Mouse (Mus musculus): ENCODE results near the gene Ccdc184. TPM values are rescaled to one million over a fixed set of nuclear protein-coding genes. Genes with fewer than 3 reads are reported as not detected.

Gene Ccdc184
- total RNA-seq, 2 experiments from 2014 or later, result not detected

DNA sequence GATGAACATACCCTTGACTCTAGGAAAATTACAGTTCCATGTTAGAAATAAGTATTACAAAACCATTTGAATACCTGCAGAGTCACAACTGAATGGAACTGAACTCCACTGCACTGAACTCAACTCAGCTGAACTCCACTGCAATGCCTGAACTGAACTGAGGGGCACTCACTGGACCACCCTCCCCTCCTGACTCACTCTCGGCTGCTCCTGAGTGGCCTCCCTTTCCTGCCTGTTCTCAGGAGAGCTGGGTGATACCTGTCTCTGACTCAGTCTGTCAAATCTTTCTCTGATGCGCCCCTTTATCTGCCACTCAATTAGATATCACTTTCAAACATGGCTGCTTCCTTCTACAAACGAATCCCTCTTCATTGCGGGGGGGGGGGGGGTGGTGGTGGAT is 12.8 kb upstream of the Ccdc184 start:
- intact Hi-C loops (cut with DNase I), result loop anchor here (2.0 kb wide), 1 partner anchor 65 kb away; no protein-coding TSS in a partner anchor
- DNase-seq, result no peak

DNA sequence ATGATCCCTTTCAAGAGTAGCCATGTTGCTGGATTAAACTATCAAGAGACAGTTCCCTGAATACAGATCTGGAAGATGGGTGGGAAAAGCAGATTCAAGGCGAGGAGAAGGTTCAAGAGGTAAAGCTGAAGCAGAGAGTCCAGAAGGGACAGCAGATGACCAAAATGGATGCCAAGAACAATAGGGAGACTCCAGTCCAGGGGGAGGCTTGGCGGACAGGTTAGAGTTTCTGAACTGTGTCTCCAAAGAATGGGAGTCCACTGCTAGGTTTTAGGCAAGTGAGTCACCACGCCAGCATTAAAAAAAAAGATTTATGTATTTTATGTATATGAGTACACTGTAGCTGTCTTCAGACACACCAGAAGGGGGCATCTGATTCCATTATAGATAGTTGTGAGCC is 12.3 kb upstream of the Ccdc184 start:
- intact Hi-C loops (cut with DNase I), result loop anchor here (2.0 kb wide), 1 partner anchor 66 kb away; no protein-coding TSS in a partner anchor
- DNase-seq, result no peak

DNA sequence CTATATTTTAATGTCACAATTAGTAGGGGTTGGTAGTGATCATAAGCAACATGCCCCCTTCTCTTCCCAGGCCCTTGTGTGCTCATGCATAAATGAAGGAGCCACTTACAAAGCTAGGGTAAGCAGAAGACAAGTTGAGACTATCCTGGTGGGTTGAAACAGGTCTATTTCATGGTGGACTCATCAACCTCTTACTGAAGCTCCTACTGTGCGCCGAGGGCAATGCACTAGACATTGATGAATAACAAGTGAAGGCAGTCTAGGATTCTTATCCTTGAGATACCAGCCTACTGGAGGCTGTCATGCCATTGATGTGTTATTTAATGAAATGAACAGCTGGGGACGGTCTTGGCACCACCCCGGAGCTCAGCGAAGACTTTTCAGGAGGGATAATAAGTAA is 11.7 kb upstream of the Ccdc184 start:
- DNase-seq, result no peak
- intact Hi-C loops (cut with DNase I), result loop anchor here (2.0 kb wide), 1 partner anchor 66 kb away; no protein-coding TSS in a partner anchor

DNA sequence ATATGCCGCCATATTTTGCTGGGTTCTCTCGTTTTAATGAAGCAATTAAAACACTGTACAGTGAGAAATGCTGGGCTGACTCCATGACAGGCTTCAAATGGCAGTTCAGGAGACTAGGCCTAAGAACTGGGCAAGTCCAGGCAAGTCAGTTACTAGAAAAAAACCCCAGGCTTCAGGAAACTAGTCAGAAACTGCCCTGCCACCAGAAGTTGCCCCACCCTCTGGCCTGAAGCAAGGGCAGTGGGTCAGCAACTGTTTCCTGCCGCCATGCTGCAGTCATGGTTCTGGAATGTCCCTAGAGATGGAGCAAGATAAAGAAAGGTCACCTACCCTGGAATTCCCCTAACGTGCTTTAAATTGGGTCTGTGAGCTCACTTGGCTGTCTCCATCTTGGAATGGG is 11.0 kb upstream of the Ccdc184 start:
- intact Hi-C loops (cut with DNase I), result loop anchor here (2.0 kb wide), 1 partner anchor 67 kb away; no protein-coding TSS in a partner anchor
- no peak for DNase-seq

DNA sequence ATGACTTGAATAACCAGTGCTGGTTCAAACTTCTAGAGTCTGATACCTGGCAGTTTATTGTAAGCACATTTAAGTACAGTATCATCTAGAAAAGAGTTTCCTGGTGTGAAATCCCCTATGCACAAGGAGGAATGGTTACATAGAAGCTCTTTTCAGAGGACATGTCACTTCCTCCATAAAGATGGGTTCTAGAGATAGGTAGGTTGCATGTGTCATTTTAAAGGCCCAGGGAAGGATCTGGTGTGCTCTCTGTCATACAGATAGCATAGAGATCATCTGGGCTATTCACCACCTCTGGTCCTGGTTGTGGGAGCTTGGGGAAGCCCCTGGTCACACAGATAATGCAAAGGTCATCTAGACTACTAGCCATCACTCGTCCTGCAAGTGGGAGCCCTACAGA is 9.7 kb upstream of the Ccdc184 start:
- DNase-seq, result no peak
- intact Hi-C loops (cut with DNase I), result no loop called here

DNA sequence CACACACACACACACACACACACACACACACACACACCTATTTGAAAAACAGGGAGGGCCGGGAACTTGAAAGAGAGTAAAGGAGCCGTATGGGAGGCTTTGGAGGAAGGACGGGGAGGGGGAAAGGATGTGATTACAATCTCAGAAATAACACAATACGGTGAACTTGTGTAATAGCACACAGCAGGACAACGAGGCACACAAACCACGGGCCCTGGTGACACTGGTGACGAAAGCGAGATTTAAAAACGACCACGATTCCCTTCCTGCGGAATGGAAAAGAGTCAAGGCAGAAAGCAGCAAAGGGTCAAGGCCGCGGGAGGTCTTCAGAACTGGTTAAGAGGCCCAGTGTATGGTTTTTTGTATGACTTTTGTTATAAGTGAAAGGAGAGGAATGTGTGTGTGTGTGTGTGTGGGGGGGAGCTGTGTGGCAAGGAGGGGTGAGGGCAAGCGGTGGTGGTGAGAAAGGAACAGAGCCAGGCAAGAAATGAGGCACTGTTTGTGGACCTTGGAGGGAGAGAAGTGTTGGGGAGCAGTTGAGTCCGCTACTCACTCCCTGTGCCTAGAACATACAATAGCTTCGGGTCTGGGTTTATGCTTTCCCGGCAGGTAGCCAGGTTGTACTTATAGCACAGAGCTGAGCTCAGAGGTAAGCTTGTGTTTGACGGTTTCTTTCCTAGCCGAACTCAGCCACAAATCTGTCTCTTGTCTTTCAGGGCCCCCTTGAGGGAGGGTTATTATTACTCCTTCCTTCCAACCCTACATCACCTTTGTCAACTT is 5.7 kb upstream of the Ccdc184 start:
- DNase-seq, result no peak
- intact Hi-C loops (cut with DNase I), result no loop called here

DNA sequence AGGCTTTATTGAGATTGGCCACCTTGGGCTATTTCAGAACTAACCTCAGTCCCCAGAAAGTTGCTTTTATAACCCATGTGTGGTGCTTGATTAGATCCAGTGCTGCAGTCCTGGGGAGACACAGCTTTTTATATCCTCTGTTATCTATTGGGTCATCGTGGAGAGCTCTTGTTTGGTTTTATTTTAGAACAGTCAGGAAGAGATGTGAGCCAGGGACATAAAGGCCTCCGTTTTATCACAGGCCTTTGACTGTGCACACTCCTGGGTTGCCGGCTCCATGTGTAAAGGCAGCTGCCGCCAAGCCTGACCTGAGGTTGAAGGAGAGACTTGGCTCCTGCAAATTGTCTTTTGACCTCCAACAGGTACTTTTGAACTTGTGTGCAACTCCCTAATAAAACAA is 4.4 kb upstream of the Ccdc184 start:
- DNase-seq, result no peak
- intact Hi-C loops (cut with DNase I), result no loop called here

DNA sequence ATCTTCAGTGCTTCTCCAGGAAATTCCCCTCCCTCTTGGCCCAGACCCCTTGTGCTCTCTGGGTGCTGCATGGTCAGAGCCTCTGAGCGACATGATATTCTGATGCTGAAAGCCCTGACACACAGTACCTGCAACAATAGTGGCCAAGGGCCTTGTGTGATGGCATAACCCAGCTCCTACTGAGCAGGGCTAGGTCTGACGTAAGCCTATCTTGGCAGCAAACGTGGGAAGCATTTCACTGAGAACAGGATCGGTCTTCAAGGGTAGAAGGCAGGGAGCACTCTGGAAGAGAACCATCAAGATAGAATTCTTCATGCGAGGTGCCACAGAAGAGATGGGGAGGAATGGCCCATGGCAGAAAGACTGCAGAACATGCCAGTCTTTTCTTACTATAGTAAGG is 1.4 kb upstream of the Ccdc184 start, which contains the start of gene Asb8:
Gene Asb8, minus strand, starts transcription at position 101 of the 400 bp plus-strand sequence.
- intact Hi-C loops (cut with DNase I), result no loop called here
- no peak for DNase-seq

DNA sequence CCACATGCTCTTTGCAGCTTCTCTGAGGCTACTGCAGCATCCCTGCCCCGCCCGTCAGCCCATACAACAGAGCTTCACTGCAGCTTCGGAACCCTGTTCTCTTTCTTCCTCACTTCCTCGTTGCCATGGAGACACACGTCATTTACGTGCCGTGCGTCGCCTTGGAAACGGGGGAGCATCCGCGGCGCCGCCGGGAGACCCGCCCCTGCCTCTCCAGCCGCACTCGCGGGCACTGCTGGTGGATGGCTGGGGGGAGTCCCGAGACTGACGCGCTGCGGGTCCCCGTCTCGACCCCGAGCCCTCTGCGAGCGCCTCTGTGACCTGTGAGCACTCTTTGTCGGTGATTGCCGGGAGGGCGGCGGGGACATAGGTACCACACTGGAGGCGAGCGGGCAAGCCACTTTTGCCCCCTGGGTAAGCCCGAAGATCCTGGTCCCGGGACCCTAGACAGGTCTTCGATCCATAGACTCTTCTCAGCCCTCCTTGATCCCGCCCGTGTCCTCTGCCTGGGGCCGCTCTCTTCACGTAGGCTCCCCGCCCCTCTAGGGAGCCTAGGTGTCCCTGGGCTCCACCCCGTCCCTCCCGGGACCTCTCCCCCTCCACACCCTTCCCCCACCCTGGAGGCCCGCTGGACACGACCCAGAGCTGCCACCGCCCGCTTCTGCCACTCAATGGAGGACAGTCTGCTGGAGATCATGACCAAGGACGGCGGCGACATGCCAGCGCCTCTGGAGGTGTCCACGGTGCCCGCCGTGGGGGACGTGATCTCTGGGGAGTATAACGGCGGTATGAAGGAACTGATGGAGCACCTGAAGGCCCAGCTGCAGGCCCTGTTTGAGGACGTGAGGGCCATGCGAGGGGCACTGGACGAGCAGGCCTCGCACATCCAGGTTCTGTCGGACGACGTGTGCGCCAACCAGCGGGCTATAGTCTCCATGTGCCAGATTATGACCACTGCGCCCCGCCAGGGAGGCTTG is 975 bp downstream of the Ccdc184 start:
- intact Hi-C loops (cut with DNase I), result no loop called here
- no peak for DNase-seq

DNA sequence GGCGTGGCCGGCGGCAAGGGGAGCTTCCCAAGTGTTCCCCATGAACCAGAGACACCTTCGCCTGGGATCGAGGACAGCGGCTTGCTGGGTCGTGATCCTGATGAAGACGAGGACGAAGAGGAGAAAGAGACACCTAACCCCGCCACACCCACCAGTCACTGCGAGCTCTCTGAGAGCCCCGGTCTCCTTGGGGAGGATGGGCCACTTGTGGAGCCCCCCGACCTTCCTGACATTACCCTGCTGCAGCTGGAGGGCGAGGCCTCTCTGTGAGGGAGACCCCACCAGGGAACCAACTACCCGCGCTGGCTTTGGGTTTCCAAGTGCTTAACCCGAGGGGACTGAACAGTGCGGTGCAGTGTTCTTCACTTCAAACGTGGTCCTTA is 1.7 kb downstream of the Ccdc184 start:
- no peak for DNase-seq
- intact Hi-C loops (cut with DNase I), result no loop called here

DNA sequence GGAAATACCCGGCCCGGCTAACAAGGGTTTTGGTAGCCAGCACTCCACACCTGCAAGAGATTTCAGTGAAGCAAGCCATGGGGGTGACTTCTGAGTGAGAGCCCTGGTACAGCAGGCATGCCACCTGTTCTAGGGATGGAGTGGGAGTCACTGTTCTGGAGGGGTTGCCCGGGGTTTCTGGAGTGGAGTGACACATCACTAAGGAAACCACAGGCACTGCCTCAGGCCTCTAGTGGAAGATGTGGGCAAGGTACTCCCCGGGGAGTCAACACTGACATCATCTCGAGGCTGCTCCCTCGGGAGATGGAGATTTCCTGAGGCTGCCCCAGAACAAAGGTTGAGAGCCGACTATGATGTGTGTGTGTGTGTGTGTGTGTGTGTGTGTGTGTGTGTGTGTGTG is 3.4 kb downstream of the Ccdc184 start:
- intact Hi-C loops (cut with DNase I), result loop anchor here (5.0 to 10.0 kb wide), 3 partner anchors 78 to 213 kb away; partner anchors contain the start of genes Pfkm and Senp1
- no peak for DNase-seq

DNA sequence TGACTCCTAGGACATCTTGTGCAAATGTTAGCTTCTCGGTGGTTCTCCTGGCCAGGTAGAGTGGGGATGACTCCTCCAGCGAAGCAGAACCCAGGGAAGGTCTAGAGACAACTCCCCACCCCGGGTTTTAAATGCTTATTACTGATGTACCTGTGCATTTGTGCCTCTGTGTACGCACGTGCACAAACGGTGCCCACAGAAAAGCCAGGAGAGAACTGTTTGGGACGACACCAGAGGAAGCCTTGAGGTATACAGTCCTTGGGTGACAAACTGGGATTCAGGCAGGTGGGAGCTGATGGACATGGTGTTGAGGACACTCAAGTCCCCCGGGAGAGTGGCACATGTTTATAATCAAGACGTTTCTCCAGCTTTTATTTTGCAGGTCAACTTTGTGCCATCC is 4.0 kb downstream of the Ccdc184 start:
- intact Hi-C loops (cut with DNase I), result loop anchor here (5.0 to 10.0 kb wide), 3 partner anchors 79 to 214 kb away; partner anchors contain the start of genes Pfkm and Senp1
- DNase-seq, result no peak

DNA sequence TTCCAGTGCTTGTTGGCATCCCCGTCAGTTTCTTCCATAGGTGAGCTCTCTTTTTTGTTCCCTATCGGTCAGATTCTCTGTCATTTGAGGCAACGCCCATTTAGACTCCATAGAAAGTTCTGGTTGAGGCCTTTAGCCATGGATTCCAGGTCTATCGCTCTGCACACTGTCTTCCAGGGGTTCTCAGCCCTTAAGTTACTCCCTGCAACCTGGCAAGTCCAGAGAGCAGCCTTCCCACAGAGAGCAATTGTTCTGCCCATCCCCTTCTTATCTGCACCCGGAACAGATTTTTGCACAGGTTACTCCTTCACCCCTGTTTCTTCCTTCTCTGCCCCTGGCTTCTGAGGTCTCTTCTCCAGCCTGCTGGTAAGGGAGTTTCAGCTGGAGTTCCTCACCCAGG is 5.2 kb downstream of the Ccdc184 start:
- no peak for DNase-seq
- intact Hi-C loops (cut with DNase I), result loop anchor here (5.0 to 10.0 kb wide), 3 partner anchors 80 to 215 kb away; partner anchors contain the start of genes Pfkm and Senp1

DNA sequence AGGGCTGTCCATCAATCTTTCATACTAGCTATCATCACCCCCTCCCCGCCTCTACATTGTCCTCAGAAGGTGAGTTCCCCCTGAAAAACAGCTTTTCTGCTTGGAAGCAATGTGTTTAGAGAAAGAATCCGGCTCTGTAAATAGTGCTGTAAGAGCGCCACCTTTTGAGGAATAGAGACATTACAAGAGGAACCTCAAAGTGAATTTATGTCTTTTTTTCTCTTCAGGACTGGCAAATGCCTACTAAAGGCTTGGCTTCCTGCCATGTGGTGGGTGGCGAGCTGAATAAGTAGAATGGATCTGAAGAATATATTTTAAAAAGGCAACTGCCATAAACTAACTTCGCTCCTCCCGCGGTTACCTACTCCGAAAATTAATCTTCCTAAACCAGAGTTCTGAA is 6.9 kb downstream of the Ccdc184 start:
- intact Hi-C loops (cut with DNase I), result loop anchor here (5.0 to 10.0 kb wide), 3 partner anchors 82 to 217 kb away; partner anchors contain the start of genes Pfkm and Senp1
- no peak for DNase-seq

DNA sequence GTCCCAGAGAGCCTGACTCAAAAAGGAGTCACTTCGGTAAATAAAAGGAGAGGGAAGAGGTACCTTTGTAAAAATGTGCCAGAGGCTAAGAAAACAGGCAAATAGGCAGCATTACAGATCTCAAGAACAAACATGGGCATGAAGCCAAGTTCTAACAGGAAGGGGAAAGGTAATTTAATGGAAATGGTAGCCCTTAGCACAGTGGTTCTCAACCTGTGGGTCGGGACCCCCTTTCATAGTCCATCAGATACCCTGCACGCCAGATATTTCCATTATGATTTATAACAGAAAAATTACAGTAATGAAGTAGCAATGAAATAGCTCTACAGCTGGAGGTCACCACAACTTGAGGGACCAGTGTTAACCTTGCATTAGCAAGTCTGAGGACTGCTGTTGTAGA is 10.4 kb downstream of the Ccdc184 start:
- intact Hi-C loops (cut with DNase I), result loop anchor here (10.0 kb wide), 1 partner anchor 193 kb away; no protein-coding TSS in a partner anchor
- no peak for DNase-seq

DNA sequence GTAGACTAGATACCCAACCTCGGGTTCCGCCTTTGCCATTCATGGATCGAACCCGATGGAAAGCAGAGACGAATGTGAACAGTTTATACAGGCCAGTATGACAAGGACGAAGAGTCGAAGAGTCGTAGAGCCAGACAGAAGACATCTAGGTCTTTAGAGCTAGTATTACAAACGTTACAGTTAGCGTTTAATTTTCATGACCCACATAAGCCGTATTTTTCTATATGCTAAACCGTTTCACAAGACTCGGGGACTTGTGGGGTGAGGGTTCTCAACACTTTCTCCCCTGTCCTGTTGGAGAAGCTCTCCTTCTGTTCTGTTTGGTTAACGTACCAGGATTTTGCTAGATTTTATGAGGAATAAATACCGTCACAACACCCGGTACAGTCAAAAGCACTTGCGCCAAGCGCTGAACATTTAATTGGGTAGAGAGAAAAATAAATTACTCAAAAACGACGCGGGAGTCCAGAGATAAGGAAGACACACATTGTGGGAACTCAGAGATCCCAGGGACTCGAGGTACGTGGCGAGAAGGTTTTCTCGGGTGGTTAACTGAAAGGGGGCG is 13.7 kb downstream of the Ccdc184 start:
- DNase-seq, result no peak
- intact Hi-C loops (cut with DNase I), result loop anchor here (2.0 kb wide), 1 partner anchor 116 kb away; the partner anchor contains the start of gene Zfp641

DNA sequence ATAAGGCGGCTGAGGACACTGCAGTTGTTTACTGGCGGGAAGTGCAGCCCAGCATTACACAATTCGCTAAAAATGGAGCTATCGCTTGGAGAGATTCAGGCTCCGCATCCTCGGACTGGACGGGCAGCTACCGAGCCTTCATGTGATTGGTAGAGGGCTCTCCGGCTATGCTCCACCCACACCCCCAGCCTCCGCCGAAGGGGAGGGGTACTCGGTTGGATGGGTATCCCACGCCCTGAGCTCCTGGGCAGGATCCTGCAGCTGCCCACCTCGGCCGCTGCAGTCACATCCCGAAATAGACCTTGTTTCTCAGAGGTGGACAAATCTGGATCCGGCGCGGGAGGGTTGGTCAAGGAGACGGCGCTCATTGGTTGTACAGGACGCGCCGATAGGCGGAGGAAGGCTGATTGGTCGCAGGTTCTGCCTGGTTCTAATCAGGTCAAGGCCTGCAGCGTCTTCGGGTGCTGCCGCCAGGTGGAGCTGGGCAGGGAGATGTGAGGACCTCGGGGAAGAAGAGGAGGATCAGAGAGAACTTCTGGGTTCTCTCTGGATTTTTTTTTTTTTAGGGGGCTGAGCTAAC is 14.3 kb downstream of the Ccdc184 start:
- DNase-seq, result peak; percentile 88 to 89

DNA sequence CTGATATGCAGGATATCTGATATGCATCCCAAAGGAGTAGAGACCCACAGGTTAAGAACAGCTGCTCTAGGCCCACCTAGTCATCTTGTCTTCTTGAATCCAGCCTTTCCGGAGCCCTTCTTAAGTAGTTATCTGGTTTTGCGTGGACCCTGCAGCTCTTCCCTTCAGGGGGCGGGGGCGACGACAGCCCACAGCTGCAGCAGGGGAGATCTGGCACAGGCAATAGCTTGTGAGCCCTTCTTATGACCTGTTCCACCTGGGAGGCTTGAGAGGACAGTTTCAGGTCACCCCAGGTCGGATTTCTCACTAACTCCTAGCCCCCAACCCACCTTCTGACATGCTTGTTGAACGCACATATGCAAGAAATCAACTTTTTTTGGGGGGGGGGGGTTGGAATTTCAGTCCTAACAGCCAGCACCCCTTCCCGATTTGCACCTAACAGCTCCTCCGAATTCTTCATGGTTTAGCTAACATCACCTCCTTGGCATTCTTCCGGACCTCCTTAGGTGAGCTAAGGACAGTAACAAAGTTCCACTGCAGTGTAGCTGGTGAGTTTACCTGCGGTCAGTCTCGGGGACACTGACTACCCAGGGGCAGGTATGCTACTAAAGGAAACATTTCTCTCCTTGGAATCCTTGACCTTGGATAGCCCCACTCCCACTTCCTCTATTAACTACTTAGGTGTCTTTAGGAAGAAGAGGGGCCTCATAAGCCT is 15.1 kb downstream of the Ccdc184 start:
- no peak for DNase-seq
- intact Hi-C loops (cut with DNase I), result loop anchor here (2.0 kb wide), 2 partner anchors 115 to 207 kb away; partner anchors contain the start of gene Zfp641

More for the DNA sequence above, 14.3 kb downstream of the Ccdc184 start:
- intact Hi-C loops (cut with DNase I), result loop anchor here (2.0 kb wide), 1 partner anchor 116 kb away; the partner anchor contains the start of gene Zfp641

DNA sequence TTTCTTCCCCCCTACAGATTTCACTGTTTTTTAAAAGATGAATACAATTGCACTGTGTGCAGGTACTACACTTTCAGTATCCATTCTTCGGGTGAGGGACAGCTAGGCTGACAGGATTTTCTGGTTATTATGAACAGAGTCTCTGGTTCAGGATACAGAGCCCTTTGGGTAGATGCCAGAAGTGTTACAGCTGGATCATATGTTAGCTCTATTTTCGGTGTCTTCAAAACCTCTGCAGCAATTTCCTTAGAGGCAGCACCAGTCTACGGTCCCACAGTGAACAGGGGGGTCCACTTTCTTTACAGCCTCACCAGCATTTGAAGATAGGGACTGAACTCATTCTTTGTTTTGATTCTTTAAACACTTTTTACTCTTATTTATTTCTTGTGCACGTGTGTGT is 17.5 kb downstream of the Ccdc184 start:
- intact Hi-C loops (cut with DNase I), result no loop called here
- no peak for DNase-seq
